30 mouse cellular contexts compared by ENCODE assay signal in genomic region chr1:127062430-127062829, GRCm38 (mm10).
A peak's percentile ranks its signal among the peaks of the same experiment; 100 is the strongest.
DNase-seq lines count a peak whose midpoint lies in the region; ATAC-seq lines count a peak whose summit lies in the region.
"Had no signal": no experiment of that assay in that cellular context is flagged by ENCODE, and none has a peak within 500 bp of the region (broad histone marks: within the 10 kb centered on the region; RNA-seq: fewer than 3 reads in every experiment).

No protein-coding gene starts in this region.

- 70% methylated on average over 2 of the region's 2 CpGs for WGBS in kidney, embryonic 14.5 days

- ATAC-seq in kidney, embryonic 14.5 days (ENCODE audit: low FRiP score, low TSS enrichment) = no peak
- ATAC-seq: forebrain, embryonic 16.5 days; inflammation-experienced regulatory T-cells, adult 6 months; Patski had no signal

- no peak overlapping the region for H3K9ac ChIP-seq in kidney, embryonic 14.5 days (ENCODE audit: low read depth, low read length)
- H3K9ac ChIP-seq: heart, embryonic 13.5 days; hindbrain, embryonic 14.5 days; liver, embryonic 14.5 days had no signal

- no peaks in the 10 kb centered on the region for H3K9me3 ChIP-seq in kidney, embryonic 14.5 days (ENCODE audit: control insufficient read depth, low read length)
- H3K9me3 ChIP-seq: heart, embryonic 13.5 days had no signal

- no peaks in the 10 kb centered on the region for H3K4me1 ChIP-seq in kidney, embryonic 14.5 days (ENCODE audit: control insufficient read depth, insufficient read depth, low read length)
- H3K4me1 ChIP-seq: heart, embryonic 13.5 days had no signal

- peak; percentile 52 for DNase-seq in heart, adult 11 months
- no peak for DNase-seq in heart, adult 9 months (ENCODE audit: low spot score in 2 of 2)
- peak; percentile 18 for DNase-seq in right cerebral cortex, postnatal 25 days
- no peak for DNase-seq in right cerebral cortex, postnatal 4 days
- peak; percentile 19 to 91 for DNase-seq in left cerebral cortex, postnatal 25 days (ENCODE audit: low spot score in 2 of 2)
- no peak for DNase-seq in c-Kit-positive CD71-positive TER-119-positive erythroid progenitor cells, embryonic 14.5 days (ENCODE audit: low spot score)
- DNase-seq: adrenal gland, postnatal 10 days; cerebellum, adult 11-12 months; cerebellum, postnatal 10 days; gastrocnemius, adult 2 months; gastrocnemius, postnatal 36 days; heart, adult 2 months; heart, postnatal 10 days; kidney, adult 18-20 months; kidney, postnatal 36 days; liver; lung, adult 2 months; lung, postnatal 10 days; midbrain, embryonic 14.5 days; thymus, adult 2 months; thymus, postnatal 36 days had no signal

- H3K36me3 ChIP-seq in kidney, embryonic 14.5 days (ENCODE audit: control insufficient read depth, insufficient read depth, low read length) = no peaks in the 10 kb centered on the region
- H3K36me3 ChIP-seq: heart, embryonic 13.5 days had no signal

- no peaks in the 10 kb centered on the region for H3K27me3 ChIP-seq in kidney, embryonic 14.5 days (ENCODE audit: control insufficient read depth, insufficient read depth, low read length)
- H3K27me3 ChIP-seq: heart, embryonic 13.5 days; Patski had no signal

- no peak overlapping the region for H3K27ac ChIP-seq in kidney, embryonic 14.5 days (ENCODE audit: low read depth, low read length)
- H3K27ac ChIP-seq: gastrocnemius, adult 2 months; heart, adult 2 months; heart, embryonic 13.5 days; hindbrain, embryonic 14.5 days; layer of hippocampus, adult 2 months; liver, embryonic 14.5 days had no signal

- H3K4me2 ChIP-seq in kidney, embryonic 14.5 days (replicated peaks; ENCODE audit: low read depth, low read length) = no peak overlapping the region
- H3K4me2 ChIP-seq: heart, embryonic 13.5 days; hindbrain, embryonic 14.5 days had no signal

- intact Hi-C loops in left cerebral cortex, postnatal 25 days (cut with DNase I) = no loop called here

- H3K4me3 ChIP-seq in kidney, embryonic 14.5 days (ENCODE audit: low read length) = no peak overlapping the region
- H3K4me3 ChIP-seq: erythroblast, embryonic 14.5 days; gastrocnemius, adult 2 months; heart, adult 2 months; heart, embryonic 13.5 days; layer of hippocampus, adult 2 months had no signal

Comparison
In these comparisons a context has a peak if more than half of its experiments do, and no peak if none do; other contexts are left out.
1. DNase-seq: peak in heart, adult 11 months (single experiment), right cerebral cortex, postnatal 25 days (single experiment) and left cerebral cortex, postnatal 25 days (2 of 2); none in heart, adult 9 months (0 of 2), right cerebral cortex, postnatal 4 days (single experiment) and c-Kit-positive CD71-positive TER-119-positive erythroid progenitor cells, embryonic 14.5 days (single experiment).